Mouse (Mus musculus): ENCODE measurements around the gene Spopl.
"Not testable (repeated sequence)": the region's sequence is repeated elsewhere in the genome, so short reads cannot be mapped to it uniquely, and the experiment has no call there.

The Spopl gene

DNA sequence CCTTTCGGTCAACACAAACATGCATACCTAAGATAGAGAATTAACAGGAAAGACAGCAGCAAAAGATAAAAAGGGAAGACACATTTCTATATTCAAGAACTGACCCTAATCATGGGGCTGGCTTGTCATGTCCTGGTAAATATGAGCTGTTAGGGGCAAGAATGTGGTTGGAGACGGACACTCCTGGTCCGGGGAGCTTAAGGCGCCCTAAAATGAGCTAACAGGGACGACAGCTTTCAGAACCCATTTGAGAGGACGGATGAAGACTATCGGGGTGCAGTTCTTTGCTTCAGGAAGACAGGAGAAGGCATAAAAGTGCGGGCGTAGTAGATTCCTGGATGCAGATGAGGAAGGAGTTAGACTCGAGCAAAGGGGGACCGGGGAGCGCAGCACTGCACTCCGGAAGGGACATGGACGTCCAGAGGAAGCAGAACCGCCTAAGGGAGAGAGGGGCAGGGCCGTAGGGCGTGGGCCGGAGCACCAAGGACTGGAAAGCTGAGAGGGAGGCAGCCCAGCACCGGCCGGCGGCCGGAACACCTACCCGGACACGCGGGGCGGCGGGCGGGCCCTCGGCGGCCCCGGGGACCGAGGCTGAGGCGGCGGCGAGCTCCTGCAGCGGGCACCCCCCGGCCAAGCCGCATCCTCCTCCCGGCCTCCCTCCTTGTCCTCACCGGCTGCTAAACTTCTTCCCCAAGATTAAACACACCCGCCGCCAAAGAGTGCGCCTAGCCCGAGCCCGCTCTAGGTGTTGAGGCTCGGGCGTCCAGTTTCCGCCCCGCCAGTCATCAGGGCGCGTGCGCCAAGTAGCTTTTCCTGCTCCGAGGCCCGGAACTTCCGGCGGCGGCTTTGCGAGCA is at the start of gene Spopl:
TSS of gene Spopl (minus strand) at position 805 of the 855 bp plus-strand sequence.
- peak; percentile 91 for DNase-seq

DNA sequence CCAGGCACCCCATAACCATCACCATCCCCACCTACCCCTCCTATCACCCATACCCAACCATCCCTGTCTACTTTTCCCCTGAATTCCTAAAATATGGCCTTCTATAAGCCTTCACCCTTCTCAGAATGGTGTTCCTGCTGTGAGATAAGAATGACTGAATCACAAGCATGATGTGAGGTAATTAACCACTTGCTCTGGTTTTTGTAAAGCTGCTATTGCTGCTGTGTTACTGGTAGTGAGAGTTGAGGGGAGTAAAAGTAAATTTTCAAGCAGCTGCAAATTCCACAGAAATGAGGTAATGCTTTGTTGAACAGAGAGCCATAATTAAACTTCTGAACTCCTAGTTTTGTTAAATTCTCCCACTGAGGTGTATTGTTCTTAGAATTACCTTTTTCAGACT is 48.2 kb upstream of the Spopl start:
- DNase-seq = no peak

DNA sequence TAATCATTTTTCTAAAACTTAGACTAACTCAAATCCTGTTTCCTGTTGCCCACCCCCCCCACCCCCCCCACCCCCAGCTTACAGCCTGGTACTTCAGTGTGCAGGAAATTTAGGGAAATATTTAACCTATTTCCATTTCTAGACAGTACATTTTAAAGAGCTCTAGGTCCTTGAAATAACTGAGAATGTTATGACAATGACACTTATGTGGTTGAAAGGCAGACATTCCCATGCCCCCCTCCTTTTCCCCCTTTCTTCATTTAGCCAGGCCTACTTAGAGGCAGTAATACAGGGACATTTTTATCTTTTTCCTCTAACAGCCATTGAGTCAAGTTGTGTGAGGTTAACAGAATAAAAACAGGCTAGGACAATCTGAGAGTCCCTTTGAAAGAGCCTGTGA is 46.1 kb upstream of the Spopl start:
- DNase-seq = no peak

DNA sequence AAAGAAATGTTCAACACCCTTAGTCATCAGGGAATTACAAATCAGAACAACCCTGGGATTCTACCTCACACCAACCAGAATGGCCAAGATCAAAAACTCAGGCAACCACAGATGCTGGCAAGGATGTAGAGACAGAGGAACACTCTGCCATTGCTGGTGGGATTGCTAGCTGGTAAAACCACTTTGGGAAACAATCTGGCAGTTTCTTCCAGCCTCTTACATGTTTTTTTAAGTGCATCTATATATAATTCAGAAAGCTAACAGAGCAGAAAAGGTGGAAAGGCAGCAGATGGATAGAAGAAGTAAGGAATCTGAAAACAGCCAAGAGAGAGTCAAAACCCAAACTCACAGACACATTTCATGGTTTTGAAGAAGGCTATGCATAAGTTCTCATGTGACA is 33.5 kb upstream of the Spopl start:
- DNase-seq = no peak

DNA sequence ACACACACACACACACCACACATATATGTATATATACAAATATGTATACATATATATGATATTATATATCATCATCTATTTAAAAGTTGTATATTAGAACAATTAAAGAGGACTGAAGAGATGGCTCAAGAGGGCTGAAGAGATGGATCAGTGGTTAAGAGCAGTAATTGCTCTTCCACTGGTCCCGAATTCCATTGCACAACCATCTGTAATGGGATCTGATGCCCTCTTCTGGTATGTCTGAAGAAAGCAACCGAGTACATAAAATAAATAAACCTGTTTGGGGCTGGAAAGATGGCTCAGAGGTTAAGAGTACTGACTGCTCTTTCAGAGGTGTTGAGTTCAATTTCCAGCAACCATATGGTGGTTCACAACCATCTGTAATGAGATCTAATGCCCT is 16.9 kb upstream of the Spopl start:
- no peak for DNase-seq

DNA sequence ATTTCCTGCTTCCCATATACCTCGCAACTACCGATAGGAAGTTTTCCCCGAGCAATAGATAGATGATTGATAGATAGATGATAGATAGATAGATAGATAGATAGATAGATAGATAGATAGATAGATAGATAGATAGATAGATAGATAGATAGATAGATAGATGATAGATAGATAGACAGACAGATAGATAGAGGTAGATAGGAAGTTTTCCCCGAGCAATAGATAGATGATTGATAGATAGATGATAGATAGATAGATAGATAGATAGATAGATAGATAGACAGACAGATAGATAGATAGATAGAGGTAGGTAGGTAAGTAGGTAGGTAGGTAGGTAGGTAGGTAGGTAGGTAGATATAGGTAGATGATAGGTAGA is 239 bp upstream of the Spopl start:
- DNase-seq = not testable (repeated sequence)

DNA sequence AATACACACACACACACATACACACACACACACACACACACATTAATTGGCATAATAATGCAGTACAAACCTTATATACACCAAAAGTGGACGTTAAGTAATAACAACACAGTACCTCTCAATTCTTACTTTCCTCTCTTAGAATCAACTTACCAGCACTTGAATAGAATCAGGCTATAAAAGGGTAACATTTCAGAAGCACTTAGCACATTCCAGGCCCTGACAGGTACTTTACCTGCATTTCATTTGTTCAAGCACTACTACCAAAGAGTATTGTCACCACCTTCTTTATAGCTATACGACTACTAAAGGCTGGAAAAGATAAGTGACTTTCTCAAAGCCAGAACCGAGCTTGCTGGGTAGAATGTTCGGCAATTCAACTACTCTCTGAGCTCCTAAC is 1.3 kb downstream of the Spopl start:
- no peak for DNase-seq

DNA sequence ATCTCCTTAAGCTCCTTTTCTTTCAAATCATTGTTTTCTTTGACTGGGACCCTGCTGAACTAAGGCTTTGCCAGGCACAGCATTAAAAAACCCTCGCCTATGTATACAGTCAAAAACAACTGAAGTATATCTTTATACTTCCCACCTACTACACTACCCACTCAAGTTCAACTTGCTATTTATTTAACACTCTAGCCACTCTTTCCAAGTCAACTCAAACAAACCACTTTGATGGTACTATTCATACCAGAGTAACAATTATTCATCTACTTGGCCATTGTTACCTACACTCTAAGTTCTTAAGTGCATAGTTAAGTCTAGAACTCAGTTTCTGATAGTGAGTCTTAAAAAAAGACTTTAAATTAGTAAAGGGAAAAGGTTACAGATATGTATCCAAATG is 3.1 kb downstream of the Spopl start:
- DNase-seq = no peak

DNA sequence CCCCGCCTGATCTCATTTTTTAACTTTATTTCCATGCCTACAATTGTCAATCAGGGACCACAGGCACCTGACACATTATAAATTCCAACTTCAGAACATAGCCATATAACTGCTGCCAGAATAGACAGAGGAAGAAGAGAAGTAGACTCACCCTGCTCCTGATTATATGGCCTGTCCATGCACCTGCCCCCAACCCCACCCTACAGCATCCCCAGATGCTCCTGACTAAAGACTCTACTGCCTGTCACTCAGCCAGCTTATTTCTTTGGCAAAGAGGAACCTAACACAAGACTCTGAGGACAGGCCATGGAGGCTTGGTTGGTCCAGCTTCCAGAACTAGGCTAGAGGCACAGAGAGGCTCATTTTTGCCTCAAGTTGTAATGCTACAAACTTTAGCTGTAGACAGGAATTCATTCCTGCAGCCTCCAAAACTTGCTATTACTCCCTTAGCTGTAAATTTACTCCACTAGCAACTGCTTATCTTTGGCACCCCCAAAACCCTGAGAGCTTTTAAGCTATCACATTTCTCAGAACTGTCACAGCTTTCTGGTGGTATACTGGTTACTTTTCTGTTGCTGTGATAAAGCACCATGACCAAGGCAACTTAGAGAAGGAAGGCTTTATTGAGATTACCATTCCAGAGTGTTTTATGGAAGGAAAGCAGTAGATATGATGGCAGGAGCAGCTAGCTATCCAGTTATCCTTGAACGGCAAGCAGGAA is 6.7 kb downstream of the Spopl start:
- no peak for DNase-seq

DNA sequence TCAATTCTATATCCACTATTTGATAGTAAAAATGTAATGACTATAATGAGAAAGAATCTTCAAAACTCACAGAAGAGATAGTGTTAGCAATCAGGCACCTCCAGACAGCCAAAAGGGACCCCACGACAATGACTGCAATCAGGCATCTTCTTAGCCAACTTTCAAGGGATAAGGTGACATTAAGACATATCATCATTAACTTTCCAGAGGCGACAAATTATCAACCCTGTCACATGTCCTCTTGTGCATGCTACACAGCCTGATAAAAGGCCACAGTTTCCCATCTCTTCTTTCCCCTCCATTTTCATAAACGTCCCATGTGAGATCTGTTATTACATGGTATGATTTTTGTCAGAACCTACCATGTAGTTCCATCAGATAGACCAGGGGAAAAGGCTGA is 9.0 kb downstream of the Spopl start:
- DNase-seq = no peak

DNA sequence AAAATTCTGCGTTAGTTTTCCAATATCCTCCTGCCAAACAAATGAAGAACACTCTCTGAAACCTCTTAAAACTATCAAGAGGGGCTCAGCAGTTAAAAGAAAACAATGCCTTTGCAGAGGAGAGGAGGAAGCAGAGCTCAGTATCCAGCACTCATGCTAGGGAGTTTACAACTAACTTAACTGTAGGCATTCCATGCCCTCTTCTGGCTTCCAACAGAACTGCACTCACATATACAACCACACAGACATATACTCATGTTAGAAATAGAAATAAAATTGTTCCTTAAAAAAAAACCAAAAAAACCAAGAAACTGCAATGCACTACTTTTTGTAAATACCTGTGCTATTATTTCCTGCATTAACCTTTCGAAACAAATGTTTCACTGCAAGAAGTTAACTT is 12.7 kb downstream of the Spopl start:
- no peak for DNase-seq

DNA sequence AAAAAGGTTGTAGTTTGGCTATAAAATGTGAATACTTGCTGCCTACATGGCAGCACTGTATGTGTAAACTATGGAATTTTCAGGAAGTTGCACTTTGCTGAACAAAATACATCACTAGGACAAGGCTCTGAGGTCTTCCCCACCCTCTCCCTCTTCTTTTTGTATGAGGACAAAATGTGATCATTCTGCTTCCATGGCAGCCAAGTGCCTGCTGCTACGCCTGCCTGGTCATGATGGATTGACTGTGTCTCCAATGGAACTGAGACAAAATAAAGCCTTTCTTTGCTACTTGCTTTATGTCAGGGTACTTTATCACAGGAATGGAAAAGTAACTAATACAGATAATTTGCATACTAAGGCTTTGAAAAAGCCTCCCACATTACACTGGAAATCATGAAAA is 20.7 kb downstream of the Spopl start:
- no peak for DNase-seq

DNA sequence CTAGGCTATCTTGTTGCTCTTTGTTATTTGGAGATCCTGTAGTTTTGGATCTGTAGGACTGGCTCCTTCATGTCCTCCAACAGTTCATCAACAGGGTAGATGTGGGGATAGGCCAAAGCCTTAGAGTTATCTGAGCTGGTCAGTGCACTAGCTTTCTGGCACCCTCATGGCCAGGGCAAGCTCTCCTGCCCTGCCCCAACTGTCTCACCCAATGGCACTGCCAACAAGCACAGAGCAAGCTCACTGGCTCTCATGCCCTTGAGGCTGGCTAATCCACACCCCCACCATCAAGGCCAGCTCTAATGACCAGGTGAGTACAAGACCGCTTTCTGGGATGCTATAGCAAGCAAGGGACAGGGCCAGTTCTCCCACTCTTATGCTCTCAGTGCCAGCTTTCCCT is 24.7 kb downstream of the Spopl start:
- DNase-seq = no peak

DNA sequence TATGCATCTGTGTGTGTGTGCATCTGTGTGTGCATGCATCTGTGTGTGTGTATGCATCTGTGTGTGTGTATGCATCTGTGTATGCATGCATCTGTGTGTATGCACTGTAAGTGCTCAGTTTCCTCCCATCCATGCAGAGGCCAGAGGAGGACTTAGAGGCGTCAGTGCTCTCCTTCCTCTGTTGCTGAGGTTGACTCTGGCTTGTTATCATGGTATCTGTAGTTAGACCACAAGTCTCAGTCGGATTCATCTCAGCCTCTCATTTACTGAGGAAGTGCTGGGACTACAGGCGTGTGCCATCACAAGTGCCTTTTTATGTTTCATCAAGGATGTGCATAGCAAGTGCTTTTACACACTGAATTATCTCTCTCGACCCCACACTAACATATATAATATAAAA is 31.9 kb downstream of the Spopl start:
- DNase-seq = no peak

DNA sequence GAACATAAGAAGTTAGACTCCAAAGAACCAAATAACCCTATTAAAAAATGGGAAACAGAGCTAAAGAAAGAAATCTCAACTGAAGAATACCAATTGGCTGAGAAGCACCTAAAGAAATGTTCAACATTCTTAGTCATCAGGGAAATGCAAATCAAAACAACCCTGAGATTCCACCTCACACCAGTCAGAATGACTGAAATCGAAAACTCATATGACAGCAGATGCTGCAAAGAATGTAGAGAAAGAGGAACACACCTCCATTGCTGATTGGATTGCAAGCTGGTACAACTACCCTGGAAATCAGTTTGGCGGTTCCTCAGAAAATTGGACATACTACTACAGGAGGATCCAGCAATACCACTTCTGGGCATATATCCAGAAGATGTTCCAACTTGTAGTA is 44.2 kb downstream of the Spopl start:
- not testable (repeated sequence) for DNase-seq

DNA sequence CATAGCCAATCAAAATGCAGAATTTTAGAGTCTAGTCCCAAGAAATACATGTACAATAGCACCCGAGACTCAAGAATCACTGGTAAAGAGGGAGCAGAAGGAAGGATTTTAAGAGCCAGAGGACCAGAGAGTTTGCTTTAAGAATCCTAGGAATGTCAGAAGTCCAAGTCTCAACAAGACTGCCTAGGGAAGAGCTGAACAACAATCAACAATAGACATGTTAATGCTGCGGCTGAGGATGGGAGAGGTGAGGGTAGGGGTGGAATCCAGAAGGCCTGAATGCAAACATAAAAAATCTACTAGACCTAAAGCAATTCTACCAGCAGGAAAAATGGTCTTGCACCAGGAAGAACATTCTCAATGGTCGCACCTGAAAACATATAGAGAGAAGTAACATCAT is 66.8 kb downstream of the Spopl start:
- DNase-seq = no peak

DNA sequence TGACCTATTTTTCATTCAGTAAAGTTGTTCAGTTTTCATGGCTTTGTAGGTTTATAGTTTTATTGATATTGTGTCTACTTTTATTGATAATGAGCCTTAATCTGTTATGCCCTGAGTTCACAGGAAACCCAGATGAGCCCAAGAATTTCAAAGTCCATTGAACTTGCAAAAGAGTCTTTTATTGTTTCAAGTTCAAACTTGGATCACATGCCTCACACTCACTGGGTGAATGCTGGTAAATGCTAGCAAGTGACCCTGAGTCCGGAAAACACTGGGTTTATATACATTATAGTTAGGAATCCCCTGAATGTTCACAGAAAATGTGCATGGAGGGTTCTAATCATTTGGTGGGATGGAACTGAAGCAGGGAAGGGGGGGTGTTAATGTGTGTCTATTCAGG is 90.2 kb downstream of the Spopl start:
- no peak for DNase-seq

DNA sequence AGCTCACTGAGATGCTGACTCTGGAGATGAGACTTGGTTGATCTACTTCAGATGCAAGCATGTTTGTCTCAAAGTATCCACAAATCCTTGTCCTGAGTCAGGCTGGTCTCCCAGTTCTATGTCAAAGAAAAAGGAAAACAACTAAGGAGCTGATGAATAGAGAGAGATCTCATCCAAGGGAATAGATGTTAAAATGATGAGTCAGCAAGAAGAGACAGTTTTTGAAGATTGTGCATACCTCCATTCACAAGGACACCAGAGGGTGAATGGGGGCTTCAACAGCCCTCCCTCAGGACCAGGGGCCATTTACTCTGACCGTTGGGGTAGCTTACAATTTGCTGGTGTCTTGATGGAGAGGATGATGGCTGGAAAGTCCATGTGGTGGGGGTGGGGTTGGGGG is 104.4 kb downstream of the Spopl start:
- no peak for DNase-seq

DNA sequence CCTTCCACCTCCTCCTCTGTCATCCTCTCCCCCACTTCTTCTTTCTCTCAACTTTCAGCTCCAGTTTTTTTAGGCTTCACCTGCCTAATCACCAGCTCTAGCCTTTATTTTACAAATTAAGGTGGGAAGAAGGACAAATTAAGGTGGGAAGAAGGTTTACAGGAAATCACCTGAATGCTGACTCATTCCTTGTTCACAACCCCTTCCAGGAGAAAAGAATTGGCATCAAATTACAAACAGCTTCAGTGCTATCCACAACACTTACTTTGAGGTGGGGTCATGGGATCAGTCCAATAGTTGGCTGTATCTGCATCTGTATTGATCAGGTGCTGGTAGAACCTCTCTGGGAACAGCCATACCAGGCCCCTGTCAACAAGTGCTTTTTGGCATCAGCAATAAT is 114.5 kb downstream of the Spopl start:
- no peak for DNase-seq

Data from kidney, postnatal 14 days (tissue).